ENCODE assay signal across 16 mouse cellular contexts in the genomic region with DNA sequence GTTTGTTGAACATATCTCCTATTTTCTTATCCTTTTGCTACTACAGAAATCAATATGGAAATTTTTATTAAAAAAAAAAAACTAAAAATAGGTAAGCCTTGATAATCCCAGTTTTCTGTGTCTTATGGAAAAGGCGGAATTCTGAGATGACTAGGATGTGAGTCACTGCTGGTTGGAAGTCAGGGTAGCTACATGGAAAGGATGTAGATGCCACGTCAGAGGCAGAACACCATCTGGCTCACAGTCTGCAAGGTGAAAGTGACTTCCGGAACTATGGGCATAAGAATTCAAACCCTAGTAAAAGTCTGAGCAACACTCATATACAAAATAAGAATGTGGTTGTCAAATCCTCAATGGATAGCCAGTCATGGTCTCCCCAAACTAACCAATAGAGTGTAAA.
A peak's percentile ranks its signal among the peaks of the same experiment; 100 is the strongest.
DNase-seq lines count a peak whose midpoint lies in the region.
"Had no signal": no experiment of that assay in that cellular context is flagged by ENCODE, and none has a peak within 500 bp of the region (broad histone marks: within the 10 kb centered on the region; RNA-seq: fewer than 3 reads in every experiment).

No protein-coding gene starts in this region.

- peak; percentile 19 for DNase-seq in right cerebral cortex, adult 18-20 months
- DNase-seq in right cerebral cortex, postnatal 25 days: no peak
- DNase-seq in 3134 (ENCODE audit: extremely low read depth, insufficient read length, low spot score) (peak; percentile 39), 3T3-L1 (ENCODE audit: low read depth, low spot score) (peak; percentile 77)
- DNase-seq in brain, adult 2 months (ENCODE audit: low read depth, low spot score): peak; percentile 66
- no peak for DNase-seq in heart, adult 11 months
- DNase-seq in kidney, postnatal 25 days: no peak
- DNase-seq: adrenal gland, adult 8-10 months; adrenal gland, postnatal 14 days; adrenal gland, postnatal 36 days; cerebellum, adult 11 months; cerebellum, adult 2 months; cerebellum, adult 9-10 months; cerebellum, postnatal 10 days; cerebellum, postnatal 25 days; forebrain, postnatal 0 days had no signal

Comparison
In these comparisons a context has a peak if more than half of its experiments do, and no peak if none do; other contexts are left out.
1. DNase-seq: peak in right cerebral cortex, adult 18-20 months (single experiment), 3134 (single experiment), 3T3-L1 (single experiment) and brain, adult 2 months (single experiment); none in right cerebral cortex, postnatal 25 days (single experiment), heart, adult 11 months (single experiment) and kidney, postnatal 25 days (0 of 2).